Mouse (Mus musculus): ENCODE data around the gene Ano2. TPM values are rescaled to one million over a fixed set of nuclear protein-coding genes. Genes with fewer than 3 reads are reported as not detected.
A peak's percentile ranks its signal among the peaks of the same experiment; 100 is the strongest.

Ano2 gene
- polyA plus RNA-seq, 1 experiment from 2014 or later = 1.0 TPM

DNA sequence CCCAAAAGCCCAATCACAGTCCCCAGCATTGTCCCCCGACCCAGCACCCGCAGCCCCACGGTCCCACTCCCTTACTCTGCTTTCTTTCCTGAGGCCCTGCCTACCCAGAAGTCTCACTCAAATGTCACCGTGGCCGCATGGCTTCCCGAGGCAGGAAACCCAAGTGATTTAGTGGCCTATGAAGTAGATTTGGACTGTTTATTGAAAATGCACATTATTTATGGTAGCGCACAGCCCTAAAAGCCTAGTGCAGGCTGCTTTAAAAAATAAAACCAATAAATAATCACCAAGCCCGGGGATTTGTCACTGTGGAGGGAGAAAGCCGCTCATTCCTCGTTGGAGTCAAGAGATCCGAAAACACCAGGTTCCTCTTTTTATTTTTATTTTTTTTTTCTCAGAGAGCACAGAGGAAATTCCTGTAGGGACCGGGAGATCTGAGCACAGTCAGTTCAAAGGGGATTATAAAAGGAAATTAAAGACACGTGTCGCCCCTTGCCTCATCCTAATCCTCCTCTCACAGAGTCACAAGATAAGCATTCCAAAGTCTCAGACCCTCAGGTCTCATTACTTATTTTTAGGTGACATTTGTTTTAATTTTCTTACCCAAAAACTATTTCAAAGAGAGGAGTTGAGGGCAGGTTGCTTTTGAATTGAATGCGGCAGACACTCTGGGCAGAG, 285.7 kb downstream of the Ano2 start:
- H3K4me2 ChIP-seq (replicated peaks) = no peak overlapping the region
- ATAC-seq = no peak

GRCm38 (mm10) chr6:125979601-125980000, 289.4 kb downstream of the Ano2 start:
- Histone ChIP-seq H3K4me1 (replicated peaks) (peaks cover 6% of the 10 kb centered on the region), H3K9me3 (no peaks in the 10 kb centered on the region), H3K27ac (no peak overlapping the region), H3K27me3 (replicated peaks) (no peaks in the 10 kb centered on the region), H3K36me3 (no peaks in the 10 kb centered on the region), H3K4me2 (replicated peaks) (no peak overlapping the region), H3K9ac (no peak overlapping the region), H3K4me3 (replicated peaks) (no peak overlapping the region)
- no peak for ATAC-seq
- 89% methylated on average over 5 of the region's 5 CpGs for WGBS

More for the DNA sequence above, 285.7 kb downstream of the Ano2 start:
- Histone ChIP-seq H3K9ac (no peak overlapping the region), H3K4me1 (replicated peaks) (peaks cover 6% of the 10 kb centered on the region), H3K36me3 (no peaks in the 10 kb centered on the region), H3K27ac (no peak overlapping the region), H3K4me3 (replicated peaks) (no peak overlapping the region), H3K9me3 (no peaks in the 10 kb centered on the region), H3K27me3 (replicated peaks) (no peaks in the 10 kb centered on the region)
- 39% methylated on average over 15 of the region's 15 CpGs for WGBS

DNA sequence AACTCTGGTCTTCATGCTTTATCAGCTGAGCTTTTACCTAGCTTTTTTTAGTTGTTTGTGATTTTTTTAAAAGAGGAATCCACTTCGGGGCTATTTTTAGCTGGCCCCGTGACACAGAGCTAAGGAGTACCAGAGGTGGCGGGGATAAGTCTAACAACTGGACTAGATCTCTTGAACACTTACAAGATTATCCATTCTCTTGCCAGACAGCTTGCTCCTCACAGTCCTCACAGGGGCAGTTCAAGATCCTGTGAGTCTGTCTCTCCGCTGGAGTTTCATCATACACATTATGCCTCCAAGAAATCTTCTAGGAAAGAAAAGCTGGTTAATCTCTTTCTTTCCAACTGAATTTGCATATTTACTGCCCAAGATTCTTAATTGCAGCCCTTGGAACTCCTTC, 293.8 kb downstream of the Ano2 start:
- Histone ChIP-seq H3K27ac (no peak overlapping the region), H3K4me1 (replicated peaks) (no peaks in the 10 kb centered on the region), H3K36me3 (no peaks in the 10 kb centered on the region), H3K4me3 (replicated peaks) (no peak overlapping the region), H3K4me2 (replicated peaks) (no peak overlapping the region), H3K9me3 (no peaks in the 10 kb centered on the region), H3K9ac (no peak overlapping the region), H3K27me3 (replicated peaks) (no peaks in the 10 kb centered on the region)
- ATAC-seq = no peak
- WGBS = 80% methylated on average over 4 of the region's 4 CpGs

DNA sequence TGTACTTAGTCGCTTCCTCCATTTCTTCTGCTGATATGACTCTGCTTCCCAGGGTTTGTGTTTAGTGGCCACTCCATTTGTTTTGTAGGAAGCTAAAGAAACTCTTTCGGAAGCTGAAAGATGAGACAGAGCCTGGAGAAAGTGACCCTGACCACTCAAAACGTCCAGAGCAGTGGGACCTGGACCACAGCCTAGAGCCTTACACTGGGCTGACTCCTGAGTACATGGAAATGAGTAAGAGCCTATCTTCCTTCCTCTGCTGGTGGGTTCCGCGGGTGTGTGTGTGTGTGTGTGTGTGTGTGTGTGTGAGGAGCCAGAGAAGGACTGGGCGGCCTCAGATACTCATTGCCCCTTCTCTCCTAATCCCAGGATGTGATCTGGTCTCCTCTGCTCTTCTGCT, 302.5 kb downstream of the Ano2 start:
- WGBS = 46% methylated on average over 6 of the region's 6 CpGs
- Histone ChIP-seq H3K27me3 (replicated peaks) (no peaks in the 10 kb centered on the region), H3K4me2 (replicated peaks) (no peak overlapping the region), H3K9ac (no peak overlapping the region), H3K27ac (no peak overlapping the region), H3K4me1 (replicated peaks) (no peaks in the 10 kb centered on the region), H3K36me3 (no peaks in the 10 kb centered on the region), H3K4me3 (replicated peaks) (no peak overlapping the region), H3K9me3 (no peaks in the 10 kb centered on the region)
- no peak for ATAC-seq

GRCm38 (mm10) chr6:126001797-126002196, 311.6 kb downstream of the Ano2 start:
- no peaks in the 10 kb centered on the region for H3K36me3 ChIP-seq
- no peak overlapping the region for H3K9ac ChIP-seq
- no peak for ATAC-seq
- 36% methylated on average over 2 of the region's 2 CpGs for WGBS
- no peak overlapping the region for H3K4me3 ChIP-seq (replicated peaks)
- peaks cover 17% of the 10 kb centered on the region for H3K4me1 ChIP-seq (replicated peaks)
- H3K4me2 ChIP-seq (replicated peaks) = no peak overlapping the region
- no peaks in the 10 kb centered on the region for H3K27me3 ChIP-seq (replicated peaks)
- no peaks in the 10 kb centered on the region for H3K9me3 ChIP-seq
- H3K27ac ChIP-seq = no peak overlapping the region

DNA sequence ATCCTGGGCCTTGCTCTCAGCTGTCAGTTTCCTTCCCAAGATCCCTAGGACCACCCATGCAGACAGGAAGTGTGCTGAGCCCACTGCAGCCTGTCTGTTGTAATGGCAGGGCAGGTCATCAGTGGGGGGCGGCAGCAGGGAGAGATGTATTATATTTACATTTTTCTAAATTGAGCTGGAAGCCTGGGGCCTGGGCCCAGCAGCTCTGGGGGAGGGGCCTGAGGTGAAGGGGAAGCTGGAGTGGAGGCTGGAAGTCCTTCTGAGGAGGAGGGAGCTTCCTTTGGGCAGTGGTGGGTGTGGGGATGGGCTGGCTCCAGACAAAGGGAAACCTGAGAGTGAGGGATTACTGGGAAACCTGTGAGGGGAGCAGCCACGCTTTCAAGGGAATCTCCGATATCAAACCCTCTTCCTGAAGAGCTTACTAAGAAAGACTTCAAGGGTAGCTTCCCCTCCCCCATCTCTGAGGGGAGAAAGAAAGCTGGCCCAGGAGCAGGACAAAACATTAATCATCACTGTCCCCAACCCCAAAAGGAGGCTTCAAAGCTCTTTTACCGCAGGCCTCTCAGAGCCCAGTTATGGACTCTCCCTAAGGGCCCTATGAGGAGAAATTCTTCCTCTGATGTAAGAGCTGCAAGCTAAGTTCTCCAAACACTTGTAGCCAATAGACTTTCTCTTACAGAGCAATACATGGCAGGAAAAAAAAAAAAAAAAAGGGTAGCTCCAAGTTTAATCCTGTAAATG, 313.0 kb downstream of the Ano2 start:
- Histone ChIP-seq H3K4me3 (replicated peaks) (no peak overlapping the region), H3K9me3 (no peaks in the 10 kb centered on the region), H3K4me2 (replicated peaks) (0 out of 2 replicates have a peak overlapping the region, but pooled peaks have one; percentile 12), H3K27ac (peak overlapping the region; percentile 70), H3K9ac (no peak overlapping the region), H3K4me1 (replicated peaks) (peaks cover 17% of the 10 kb centered on the region), H3K36me3 (no peaks in the 10 kb centered on the region), H3K27me3 (replicated peaks) (no peaks in the 10 kb centered on the region)
- WGBS = 16% methylated on average over 4 of the region's 4 CpGs
- ATAC-seq = peak; percentile 85

GRCm38 (mm10) chr6:126006647-126007046, 316.4 kb downstream of the Ano2 start:
- Histone ChIP-seq H3K4me2 (replicated peaks) (no peak overlapping the region), H3K27ac (no peak overlapping the region), H3K27me3 (replicated peaks) (no peaks in the 10 kb centered on the region), H3K36me3 (no peaks in the 10 kb centered on the region), H3K9me3 (no peaks in the 10 kb centered on the region), H3K4me1 (replicated peaks) (peaks cover 21% of the 10 kb centered on the region), H3K4me3 (replicated peaks) (no peak overlapping the region), H3K9ac (no peak overlapping the region)
- 78% methylated on average over 6 of the region's 6 CpGs for WGBS
- no peak for ATAC-seq

GRCm38 (mm10) chr6:126009083-126009482, 318.9 kb downstream of the Ano2 start:
- WGBS = 23% methylated on average over 3 of the region's 3 CpGs
- Histone ChIP-seq H3K4me1 (replicated peaks) (peaks cover 10% of the 10 kb centered on the region; the same call in 1 of the 2 replicates), H3K27me3 (replicated peaks) (no peaks in the 10 kb centered on the region), H3K36me3 (no peaks in the 10 kb centered on the region), H3K4me3 (replicated peaks) (no peak overlapping the region), H3K4me2 (replicated peaks) (no peak overlapping the region), H3K27ac (peak overlapping the region; percentile 22; the same call in 1 of the 2 replicates), H3K9ac (no peak overlapping the region), H3K9me3 (no peaks in the 10 kb centered on the region)
- no peak for ATAC-seq

DNA sequence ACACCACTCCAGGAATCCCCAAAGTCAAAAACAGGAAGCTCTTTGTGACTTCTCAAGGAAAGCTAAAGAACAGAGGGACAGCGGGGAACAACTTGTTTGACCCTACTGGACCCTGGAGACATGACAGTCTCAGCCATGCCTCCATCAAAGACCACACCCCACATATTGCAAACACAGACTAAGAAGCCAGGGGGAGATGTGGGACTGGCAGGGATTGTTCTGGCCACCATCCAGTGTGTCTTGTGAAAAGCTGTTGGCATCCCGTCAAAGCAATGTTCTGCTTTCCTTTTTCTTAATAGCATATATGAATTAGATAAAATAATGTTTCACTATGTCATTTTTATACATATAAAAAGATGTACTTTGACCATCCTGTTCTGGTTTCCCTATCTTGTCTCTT, 326.8 kb downstream of the Ano2 start:
- H3K9ac ChIP-seq = no peak overlapping the region
- H3K9me3 ChIP-seq = no peaks in the 10 kb centered on the region
- H3K4me2 ChIP-seq (replicated peaks) = no peak overlapping the region
- H3K4me3 ChIP-seq (replicated peaks) = no peak overlapping the region
- 82% methylated on average over 2 of the region's 2 CpGs for WGBS
- no peaks in the 10 kb centered on the region for H3K4me1 ChIP-seq (replicated peaks)
- no peak overlapping the region for H3K27ac ChIP-seq
- H3K36me3 ChIP-seq = no peaks in the 10 kb centered on the region
- H3K27me3 ChIP-seq (replicated peaks) = no peaks in the 10 kb centered on the region
- no peak for ATAC-seq

DNA sequence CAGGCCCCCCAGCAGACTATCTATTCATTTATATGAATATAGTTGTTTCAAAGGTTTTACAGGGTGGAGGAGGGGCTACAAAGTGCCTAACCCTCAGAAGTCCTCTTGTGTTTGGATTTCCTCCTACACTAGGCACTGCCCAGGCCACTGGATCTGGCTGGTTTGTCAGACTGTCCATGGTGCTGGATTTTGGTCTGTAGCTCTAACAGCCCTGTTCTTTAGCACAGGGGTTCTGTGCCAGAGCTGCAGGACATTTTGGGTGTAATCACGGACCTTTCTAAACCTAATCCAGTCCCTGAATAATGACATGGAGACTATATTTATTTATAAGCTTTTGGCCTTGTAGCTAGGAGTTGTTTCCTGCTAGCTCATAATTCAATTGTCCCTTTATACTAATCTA, 328.2 kb downstream of the Ano2 start:
- Histone ChIP-seq H3K36me3 (no peaks in the 10 kb centered on the region), H3K4me1 (replicated peaks) (no peaks in the 10 kb centered on the region), H3K9ac (no peak overlapping the region), H3K4me3 (replicated peaks) (no peak overlapping the region), H3K27ac (no peak overlapping the region), H3K4me2 (replicated peaks) (no peak overlapping the region), H3K27me3 (replicated peaks) (no peaks in the 10 kb centered on the region), H3K9me3 (no peaks in the 10 kb centered on the region)
- ATAC-seq = no peak
- 42% methylated on average over 1 of the region's 1 CpGs for WGBS

DNA sequence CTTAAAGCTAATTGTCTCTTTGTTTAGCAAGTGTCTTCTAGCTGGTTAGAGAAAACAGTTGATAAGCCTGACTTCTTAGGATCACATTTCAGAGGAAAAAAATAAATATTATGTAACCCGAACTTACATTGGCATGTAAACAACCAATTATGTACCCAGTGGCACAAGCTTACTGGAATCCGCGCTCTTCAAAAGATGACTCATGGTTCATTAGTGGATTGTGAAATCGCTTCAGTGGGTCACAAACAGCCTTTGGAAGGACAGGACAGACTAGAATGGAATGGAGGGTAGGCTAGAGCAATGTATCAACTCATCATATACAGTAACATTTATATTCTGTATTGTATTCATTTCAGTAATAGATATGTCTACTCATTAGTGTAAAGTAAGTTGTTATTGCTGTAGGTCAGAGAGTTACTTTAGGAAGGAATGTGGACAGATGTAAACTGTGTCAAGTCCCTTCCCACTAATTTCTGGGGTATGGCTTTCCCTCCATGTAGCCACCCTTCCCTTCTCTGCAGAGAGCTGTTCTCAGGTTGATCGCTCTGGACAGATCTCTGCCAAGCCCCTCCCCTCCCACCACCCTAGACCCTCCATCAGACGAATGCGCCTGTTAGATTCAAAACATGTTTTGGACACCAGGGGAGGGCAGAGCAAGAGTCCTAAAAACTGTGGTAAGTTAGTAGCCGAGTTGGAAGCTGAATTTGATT, 343.6 kb downstream of the Ano2 start:
- Histone ChIP-seq H3K27ac (no peak overlapping the region), H3K27me3 (replicated peaks) (no peaks in the 10 kb centered on the region), H3K4me2 (replicated peaks) (0 out of 2 replicates have a peak overlapping the region, but pooled peaks have one; percentile 5), H3K4me3 (replicated peaks) (no peak overlapping the region), H3K36me3 (no peaks in the 10 kb centered on the region), H3K4me1 (replicated peaks) (0 out of 2 replicates have a peak, but pooled peaks cover 2% of the 10 kb centered on the region), H3K9me3 (no peaks in the 10 kb centered on the region), H3K9ac (no peak overlapping the region)
- 53% methylated on average over 8 of the region's 8 CpGs for WGBS
- 0 out of 2 replicates have a peak, but pooled peaks have one; percentile 12 for ATAC-seq

DNA sequence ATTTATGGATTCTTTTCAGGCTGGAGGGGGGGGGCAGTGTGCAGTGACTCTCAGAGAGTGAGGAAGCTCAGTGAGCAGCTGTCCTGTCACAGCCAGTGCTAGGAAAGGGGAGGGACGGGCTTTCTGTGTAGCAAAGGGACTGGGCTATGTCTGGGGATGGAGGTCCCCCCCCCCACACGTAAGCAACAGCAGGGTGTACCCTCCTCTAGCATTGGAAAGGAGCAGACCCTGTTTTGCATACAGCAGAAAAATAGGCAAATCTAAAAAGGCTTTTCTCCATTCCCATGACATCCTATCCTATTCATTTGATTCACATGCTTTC, 344.1 kb downstream of the Ano2 start:
- Histone ChIP-seq H3K27me3 (replicated peaks) (no peaks in the 10 kb centered on the region), H3K4me3 (replicated peaks) (no peak overlapping the region), H3K4me2 (replicated peaks) (0 out of 2 replicates have a peak overlapping the region, but pooled peaks have one; percentile 5), H3K9me3 (no peaks in the 10 kb centered on the region), H3K9ac (no peak overlapping the region), H3K36me3 (no peaks in the 10 kb centered on the region), H3K27ac (peak overlapping the region; percentile 11; the same call in 1 of the 2 replicates), H3K4me1 (replicated peaks) (0 out of 2 replicates have a peak, but pooled peaks cover 2% of the 10 kb centered on the region)
- WGBS = 22% methylated on average over 2 of the region's 2 CpGs
- peak; percentile 51 for ATAC-seq

Data from intestine, embryonic 15.5 days (tissue).